Mouse (Mus musculus) liver, postnatal 0 days (tissue): Measurements from ENCODE around the gene Tbc1d8.

Experiments used
- CTCF ChIP-seq: sonication (generic); IDR thresholded peaks from 2 replicates; pipeline ENCODE4 v1.5.1; 2016; ENCODE audit warnings: antibody characterized with exemption, low read depth
- EP300 ChIP-seq: IDR thresholded peaks from 2 replicates; pipeline ENCODE4 v1.6.1; 2016; ENCODE audit warnings: antibody characterized with exemption, low read depth, mild to moderate bottlenecking

DNA sequence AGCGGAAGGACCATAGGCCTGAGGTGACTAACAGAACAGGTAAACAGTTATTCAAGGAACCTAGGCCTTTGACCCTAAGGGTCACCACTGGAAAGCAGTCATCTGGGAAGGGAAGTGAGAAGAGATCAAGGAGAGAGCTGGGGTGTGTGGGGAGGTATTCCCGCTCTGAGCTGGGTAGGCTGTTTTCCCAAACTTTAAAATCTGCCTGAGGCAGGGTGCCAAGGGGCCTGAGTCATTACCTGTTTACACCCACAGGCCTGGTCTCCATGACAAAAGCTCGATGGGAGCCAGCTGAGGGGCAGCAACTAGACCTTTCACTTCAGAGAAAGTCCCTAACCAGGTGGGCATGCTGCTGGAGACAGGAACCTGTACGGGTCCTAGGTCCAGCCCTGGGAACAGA is 79.3 kb downstream of the Tbc1d8 start:
- TF ChIP-seq EP300 (no peak), CTCF (no peak)
